Mouse (Mus musculus) olfactory bulb, adult 2 months (tissue): ENCODE measurements around the gene Gm7247.

Source experiments
- CTCF ChIP-seq: fragments of 200-500 bp; IDR thresholded peaks from 2 replicates; pipeline ENCODE4 v1.5.1; 2012; ENCODE audit warnings: low read depth, mild to moderate bottlenecking, low read length, moderate library complexity; ENCODE audit not compliant: insufficient read depth
- POLR2A ChIP-seq: fragments of 200-500 bp; IDR thresholded peaks from 2 replicates; pipeline ENCODE4 v1.6.1; 2012; ENCODE audit warnings: mild to moderate bottlenecking, low read depth, low read length, moderate library complexity; ENCODE audit not compliant: insufficient read depth

GRCm38 (mm10) chr14:51435020-51435419 lies 73.5 kb downstream of the Gm7247 start:
- TF ChIP-seq CTCF (no peak), POLR2A (no peak)
